Mouse (Mus musculus) limb, embryonic 11.5 days (tissue): ENCODE data around the gene Adamts15. TPM values are rescaled to one million over a fixed set of nuclear protein-coding genes. Genes with fewer than 3 reads are reported as not detected.

ENCODE experiments used
- ATAC-seq: fragments of 200-750 bp; cut with Nextera tagmentation; 2 replicates; pipeline ENCODE4 v1.8.0; 2017; ENCODE audit warnings: low read depth; ENCODE audit not compliant: insufficient number of reproducible peaks, low FRiP score, low TSS enrichment
- DNase-seq: peaks from one replicate; pipeline ENCODE4 v3.0.0-alpha.2; 2015; ENCODE audit warnings: low spot score
- H3K27ac ChIP-seq: fragments of 300-500 bp; sonication (generic); replicated peaks from 2 replicates; pipeline ENCODE4 v1.5.1; 2014; ENCODE audit warnings: low read depth, mild to moderate bottlenecking, low read length
- H3K27me3 ChIP-seq: fragments of 300-500 bp; sonication (generic); 2 replicates; pipeline ENCODE4 v1.6.1; 2014; ENCODE audit warnings: mild to moderate bottlenecking, low read length, mixed read lengths; ENCODE audit not compliant: control insufficient read depth, insufficient read depth
- H3K36me3 ChIP-seq: fragments of 300-500 bp; sonication (generic); 2 replicates; pipeline ENCODE4 v1.6.1; 2014; ENCODE audit warnings: mild to moderate bottlenecking, low read length, moderate library complexity, mixed read lengths; ENCODE audit not compliant: control insufficient read depth, insufficient read depth
- H3K4me1 ChIP-seq: fragments of 300-500 bp; sonication (generic); 2 replicates; pipeline ENCODE4 v1.6.1; 2014; ENCODE audit warnings: low read length, mixed read lengths; ENCODE audit not compliant: control insufficient read depth, insufficient read depth
- H3K4me2 ChIP-seq: fragments of 300-500 bp; sonication (generic); 2 replicates; pipeline ENCODE4 v1.6.1; 2014; ENCODE audit warnings: low read depth, mild to moderate bottlenecking, moderate library complexity; ENCODE audit not compliant: severe bottlenecking
- H3K4me3 ChIP-seq: fragments of 300-500 bp; sonication (generic); 2 replicates; pipeline ENCODE4 v1.5.1; 2014; ENCODE audit warnings: low read depth, low read length
- H3K9ac ChIP-seq: fragments of 300-500 bp; sonication (generic); 2 replicates; pipeline ENCODE4 v1.6.1; 2014; ENCODE audit warnings: mild to moderate bottlenecking, low read length
- H3K9me3 ChIP-seq: fragments of 300-500 bp; sonication (generic); 2 replicates; pipeline ENCODE4 v1.6.1; 2016; ENCODE audit warnings: low read length; ENCODE audit not compliant: control insufficient read depth
- WGBS: fragments of 180-500 bp; shearing (Covaris S2); extraction: QIAGEN DNeasy Blood & Tissue Kit; methylation state at CpG from one replicate; pipeline ENCODE4 v1.1.7; 2014; 5-methylcytosine and 5-hydroxymethylcytosine counted together
- polyA plus RNA-seq: library from polyadenylated mRNA; unstranded; fragments of >200 nt; fragmentation: Nextera tagmentation; extraction: Ambion mirVana; gene quantifications from 2 replicates; pipeline ENCODE4 v1.2.1, GENCODE M21; 2014

The Adamts15 gene
- polyA plus RNA-seq: 6.7 and 8.7 TPM in 2 replicates

DNA sequence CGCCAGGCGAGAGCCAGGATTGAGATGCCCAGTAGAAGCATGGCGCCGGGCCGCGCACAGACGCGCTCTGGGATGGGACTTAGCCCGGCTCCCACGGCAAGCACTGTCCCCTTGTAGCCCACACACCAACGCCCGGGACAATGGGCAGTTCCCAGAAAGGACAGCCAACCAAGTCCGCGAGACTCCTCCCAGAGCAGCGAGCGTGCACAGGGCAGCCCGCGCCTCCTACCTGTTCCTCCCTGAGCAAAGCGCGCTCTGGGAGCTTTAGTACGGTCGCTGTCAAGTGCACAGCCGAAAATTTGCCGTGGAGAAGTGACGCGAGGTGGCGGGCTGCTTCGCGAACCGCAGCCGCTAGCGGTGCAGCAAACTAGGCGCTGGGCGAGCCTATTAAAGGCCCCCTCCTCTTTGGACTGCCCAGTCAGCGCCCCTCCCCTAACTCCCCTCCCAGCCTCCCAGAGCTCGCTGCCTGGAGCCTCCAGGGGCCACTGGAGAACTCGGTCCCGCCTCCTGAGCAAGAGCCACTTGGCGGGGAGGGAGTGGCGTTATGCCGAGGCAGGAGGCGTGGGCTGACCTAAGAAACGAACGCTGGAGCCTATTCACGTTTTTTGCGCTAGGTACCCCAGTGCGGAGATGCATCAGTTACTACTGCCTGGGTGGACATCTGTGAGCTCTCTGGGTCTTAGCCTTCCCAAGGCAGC, at the start of gene Adamts15:
Gene Adamts15 (minus strand): TSS at position 256 of the 698 bp plus-strand sequence.
- Histone ChIP-seq H3K4me2 (peak within 1 kb of the TSS; percentile 93), H3K9me3 (no peaks in the 10 kb centered on the region), H3K27me3 (peaks cover 12% of the 10 kb centered on the region), H3K4me1 (peaks cover 9% of the 10 kb centered on the region), H3K27ac (0 out of 2 replicates have a peak within 1 kb of the TSS, but pooled peaks have one; percentile 36), H3K9ac (peak within 1 kb of the TSS; percentile 65), H3K36me3 (no peaks in the 10 kb centered on the region), H3K4me3 (peak within 1 kb of the TSS; percentile 65)
- DNase-seq (peak; percentile 86), ATAC-seq (peak; percentile 92)
- under 1% methylated on average over 46 of the region's 47 CpGs for WGBS

DNA sequence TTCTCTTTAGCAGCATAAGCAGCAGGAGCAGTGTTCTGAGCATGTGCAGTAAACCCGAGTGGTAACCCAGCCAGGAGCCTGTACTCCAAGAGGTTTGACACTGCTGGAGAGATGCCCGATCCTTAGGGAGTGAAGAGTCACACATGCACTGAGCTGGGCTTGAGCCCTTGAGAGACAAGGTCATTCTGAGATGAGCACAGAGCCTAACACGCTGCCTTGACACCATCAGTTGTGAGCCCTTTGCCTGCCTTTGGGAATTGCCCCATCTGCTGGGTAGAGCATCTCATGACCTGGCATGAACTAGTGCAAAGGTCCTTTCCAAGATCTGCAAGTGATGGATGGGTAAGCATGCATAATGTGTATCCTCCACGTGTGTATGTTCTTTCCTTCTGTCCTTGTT, 49.7 kb upstream of the Adamts15 start:
- DNase-seq (no peak), ATAC-seq (no peak)
- Histone ChIP-seq H3K27ac (no peak overlapping the region), H3K27me3 (no peaks in the 10 kb centered on the region), H3K36me3 (no peaks in the 10 kb centered on the region), H3K4me3 (no peak overlapping the region), H3K4me1 (0 out of 2 replicates have a peak, but pooled peaks cover 4% of the 10 kb centered on the region), H3K4me2 (no peak overlapping the region), H3K9me3 (no peaks in the 10 kb centered on the region), H3K9ac (no peak overlapping the region)
- WGBS: 63% methylated on average over 4 of the region's 4 CpGs

DNA sequence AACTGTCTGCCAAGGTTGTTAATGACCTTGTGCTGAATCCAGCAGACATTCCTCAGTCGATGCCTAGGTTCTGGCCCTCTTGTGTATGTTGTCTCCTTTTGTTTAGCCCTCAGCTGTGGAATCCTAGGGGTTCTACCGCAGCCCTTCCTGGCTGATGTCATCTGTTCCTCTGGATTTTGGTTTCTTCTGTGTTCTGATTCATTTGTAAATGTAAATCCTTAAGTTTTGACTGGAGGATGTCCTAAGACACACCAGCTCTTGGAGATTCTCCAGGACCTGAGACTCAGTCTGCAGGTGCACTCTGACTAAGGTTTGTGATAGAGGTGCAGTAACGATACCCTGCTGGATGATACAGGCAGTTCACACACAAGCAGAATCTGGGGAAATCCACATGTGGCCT, 47.7 kb upstream of the Adamts15 start:
- WGBS: 75% methylated on average over 3 of the region's 3 CpGs
- Histone ChIP-seq H3K9ac (no peak overlapping the region), H3K4me1 (no peaks in the 10 kb centered on the region), H3K4me3 (no peak overlapping the region), H3K9me3 (no peaks in the 10 kb centered on the region), H3K27ac (no peak overlapping the region), H3K4me2 (no peak overlapping the region), H3K36me3 (no peaks in the 10 kb centered on the region), H3K27me3 (no peaks in the 10 kb centered on the region)
- DNase-seq: no peak
- ATAC-seq: no peak

DNA sequence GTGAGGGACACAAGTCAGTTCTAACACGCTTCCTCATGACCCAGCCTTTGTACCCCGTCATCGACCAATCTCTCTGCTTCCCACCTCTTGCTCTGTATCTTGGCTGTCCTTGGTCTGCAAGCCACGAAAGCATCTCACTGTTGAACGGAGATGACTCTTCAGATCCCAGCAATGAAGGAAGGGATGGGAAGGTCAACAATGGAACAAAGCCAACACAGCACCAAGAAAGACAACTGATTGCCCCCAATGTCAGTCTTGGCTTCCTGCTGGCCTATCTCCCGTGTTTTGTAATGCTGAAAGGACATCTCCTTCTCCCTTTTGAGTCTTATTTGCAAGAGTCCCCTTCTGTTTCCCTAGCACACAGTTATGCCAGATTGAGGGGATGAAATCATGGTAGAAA, 45.9 kb upstream of the Adamts15 start:
- H3K4me1 ChIP-seq: no peaks in the 10 kb centered on the region
- ATAC-seq: no peak
- H3K9ac ChIP-seq: no peak overlapping the region
- H3K9me3 ChIP-seq: no peaks in the 10 kb centered on the region
- H3K4me3 ChIP-seq: no peak overlapping the region
- H3K36me3 ChIP-seq: no peaks in the 10 kb centered on the region
- no peak overlapping the region for H3K4me2 ChIP-seq
- no peak overlapping the region for H3K27ac ChIP-seq
- H3K27me3 ChIP-seq: no peaks in the 10 kb centered on the region
- DNase-seq: no peak
- WGBS: 89% methylated on average over 6 of the region's 6 CpGs

DNA sequence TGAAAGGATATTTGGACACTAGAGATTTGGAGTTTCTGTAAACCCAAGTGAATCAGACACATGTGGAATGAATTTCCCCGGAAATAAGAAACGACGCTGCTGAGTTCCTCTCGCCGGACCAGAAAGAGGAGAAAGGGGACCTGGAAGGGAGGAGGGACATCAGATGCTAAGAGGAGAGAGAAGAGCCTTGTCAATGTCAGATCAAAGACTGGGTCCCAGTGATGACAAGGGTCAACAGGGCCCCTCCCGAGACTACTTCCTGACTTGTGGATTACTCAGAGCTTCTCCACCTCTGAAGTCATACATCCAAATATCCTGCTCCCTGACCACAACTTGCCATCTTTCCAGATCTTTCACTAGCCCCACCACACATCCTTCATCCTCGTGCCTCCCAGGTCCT, 44.6 kb upstream of the Adamts15 start:
- ATAC-seq (no peak), DNase-seq (no peak)
- Histone ChIP-seq H3K27me3 (no peaks in the 10 kb centered on the region), H3K9me3 (no peaks in the 10 kb centered on the region), H3K9ac (no peak overlapping the region), H3K4me2 (no peak overlapping the region), H3K27ac (no peak overlapping the region), H3K4me3 (no peak overlapping the region), H3K36me3 (no peaks in the 10 kb centered on the region), H3K4me1 (no peaks in the 10 kb centered on the region)
- WGBS: 12% methylated on average over 7 of the region's 7 CpGs

DNA sequence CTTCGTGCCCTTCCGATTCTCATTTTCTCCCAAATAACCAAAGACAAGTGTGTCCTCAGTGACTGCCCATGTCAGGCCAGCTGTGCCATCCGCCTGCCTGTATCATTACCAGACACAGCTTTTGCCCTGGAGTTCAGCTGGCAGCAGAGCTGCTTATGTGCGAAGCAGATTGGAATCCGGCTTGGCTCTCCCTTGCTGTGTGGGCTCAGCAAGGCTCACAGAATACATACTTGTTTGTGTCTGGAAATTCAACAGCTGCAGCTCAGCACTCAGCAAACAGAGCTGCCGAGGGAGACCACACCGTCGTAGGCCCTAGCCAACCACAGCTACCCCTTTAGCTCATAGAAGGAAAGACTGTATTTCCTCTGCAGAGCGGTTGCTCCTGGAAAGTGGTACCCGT, 42.4 kb upstream of the Adamts15 start:
- no peaks in the 10 kb centered on the region for H3K9me3 ChIP-seq
- DNase-seq: no peak
- H3K36me3 ChIP-seq: no peaks in the 10 kb centered on the region
- no peak overlapping the region for H3K9ac ChIP-seq
- 71% methylated on average over 10 of the region's 10 CpGs for WGBS
- no peaks in the 10 kb centered on the region for H3K27me3 ChIP-seq
- ATAC-seq: no peak
- H3K27ac ChIP-seq: no peak overlapping the region
- H3K4me1 ChIP-seq: no peaks in the 10 kb centered on the region
- H3K4me2 ChIP-seq: no peak overlapping the region
- H3K4me3 ChIP-seq: no peak overlapping the region

DNA sequence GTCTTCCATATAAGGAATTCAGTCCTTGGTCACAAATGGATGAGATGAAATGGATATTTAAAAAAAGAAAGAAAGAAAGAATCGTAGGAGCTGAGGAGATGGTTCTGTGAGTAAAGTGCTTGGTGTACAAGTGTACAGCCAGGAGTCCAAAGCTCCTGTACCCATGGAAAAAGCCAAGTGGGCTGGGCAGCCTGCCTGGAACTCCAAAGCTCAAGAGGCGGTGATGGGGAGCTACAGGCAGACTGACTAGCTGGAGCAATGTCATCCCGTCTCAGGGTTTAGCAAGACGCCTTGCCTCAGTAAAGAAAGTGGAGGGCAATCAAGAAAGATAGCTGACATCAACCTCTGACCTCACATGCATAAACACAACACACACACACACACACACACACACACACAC, 41.5 kb upstream of the Adamts15 start:
- no peak overlapping the region for H3K4me2 ChIP-seq
- no peak overlapping the region for H3K9ac ChIP-seq
- DNase-seq: no peak
- WGBS: 87% methylated on average over 4 of the region's 4 CpGs
- no peaks in the 10 kb centered on the region for H3K9me3 ChIP-seq
- no peak overlapping the region for H3K4me3 ChIP-seq
- no peak for ATAC-seq
- no peaks in the 10 kb centered on the region for H3K4me1 ChIP-seq
- H3K27ac ChIP-seq: no peak overlapping the region
- no peaks in the 10 kb centered on the region for H3K36me3 ChIP-seq
- no peaks in the 10 kb centered on the region for H3K27me3 ChIP-seq

DNA sequence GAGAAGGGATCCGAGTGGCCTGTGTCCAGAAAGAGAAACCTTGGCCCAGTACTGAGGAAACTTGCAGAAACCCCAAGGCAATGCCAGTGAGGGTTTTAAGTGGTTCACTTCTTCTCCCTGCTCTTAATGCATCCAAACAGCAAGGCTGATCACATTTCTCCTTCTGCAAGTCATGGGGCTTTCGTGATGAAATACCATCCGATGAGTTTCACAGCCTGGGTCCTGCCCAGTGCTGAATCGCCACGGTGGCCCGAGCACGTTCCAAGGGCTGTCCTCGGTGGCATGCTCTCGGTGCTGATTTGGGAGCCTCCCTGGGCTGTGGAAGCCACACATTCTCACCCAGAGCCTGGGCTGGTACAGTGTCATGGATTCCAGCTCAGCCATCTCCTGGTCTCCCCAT, 33.0 kb upstream of the Adamts15 start:
- no peaks in the 10 kb centered on the region for H3K36me3 ChIP-seq
- no peak overlapping the region for H3K4me3 ChIP-seq
- H3K27me3 ChIP-seq: no peaks in the 10 kb centered on the region
- H3K9me3 ChIP-seq: no peaks in the 10 kb centered on the region
- no peaks in the 10 kb centered on the region for H3K4me1 ChIP-seq
- no peak overlapping the region for H3K9ac ChIP-seq
- WGBS: 88% methylated on average over 9 of the region's 9 CpGs
- no peak for DNase-seq
- H3K27ac ChIP-seq: no peak overlapping the region
- H3K4me2 ChIP-seq: no peak overlapping the region
- ATAC-seq: no peak

DNA sequence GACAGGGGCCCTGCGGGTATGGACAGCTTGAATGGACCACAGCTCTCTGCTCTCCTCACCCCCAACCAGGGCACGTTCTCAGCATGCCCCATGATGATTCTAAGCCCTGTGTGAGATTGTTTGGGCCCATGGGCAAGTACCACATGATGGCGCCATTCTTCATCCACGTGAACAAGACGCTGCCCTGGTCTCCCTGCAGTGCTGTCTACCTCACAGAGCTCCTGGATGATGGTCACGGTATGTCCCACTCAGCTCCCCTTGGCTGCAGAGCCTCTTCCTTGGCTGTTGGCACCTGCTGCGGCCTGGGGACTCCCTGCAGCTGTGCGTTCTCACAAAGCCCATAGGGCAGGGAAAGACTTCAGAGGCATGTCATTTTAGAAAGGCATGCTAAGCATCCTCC, 31.0 kb upstream of the Adamts15 start:
- no peak overlapping the region for H3K27ac ChIP-seq
- H3K4me1 ChIP-seq: no peaks in the 10 kb centered on the region
- ATAC-seq: no peak
- H3K36me3 ChIP-seq: no peaks in the 10 kb centered on the region
- 52% methylated on average over 8 of the region's 8 CpGs for WGBS
- DNase-seq: peak; percentile 41
- H3K4me3 ChIP-seq: no peak overlapping the region
- H3K9me3 ChIP-seq: no peaks in the 10 kb centered on the region
- no peaks in the 10 kb centered on the region for H3K27me3 ChIP-seq
- no peak overlapping the region for H3K9ac ChIP-seq
- no peak overlapping the region for H3K4me2 ChIP-seq
